Mouse (Mus musculus) limb, embryonic 12.5 days (tissue): ENCODE data around the gene Cs. TPM values are rescaled to one million over a fixed set of nuclear protein-coding genes. Genes with fewer than 3 reads are reported as not detected.
A peak's percentile ranks its signal among the peaks of the same experiment; 100 is the strongest.

ENCODE experiments used
- ATAC-seq: fragments of 200-750 bp; cut with Nextera tagmentation; 2 replicates; pipeline ENCODE4 v1.8.0; 2017; ENCODE audit warnings: low read depth, moderate TSS enrichment; ENCODE audit not compliant: insufficient number of reproducible peaks, insufficient read depth, low FRiP score, low TSS enrichment
- H3K27ac ChIP-seq: fragments of 300-500 bp; sonication (generic); 2 replicates; pipeline ENCODE4 v1.5.1; 2016; ENCODE audit warnings: mild to moderate bottlenecking, moderate library complexity
- H3K27me3 ChIP-seq: fragments of 300-500 bp; sonication (generic); 2 replicates; pipeline ENCODE4 v1.6.1; 2016; ENCODE audit warnings: mild to moderate bottlenecking, moderate library complexity
- H3K36me3 ChIP-seq: fragments of 300-500 bp; sonication (generic); 2 replicates; pipeline ENCODE4 v1.6.1; 2016; ENCODE audit warnings: mild to moderate bottlenecking, moderate library complexity
- H3K4me1 ChIP-seq: fragments of 300-500 bp; sonication (generic); replicated peaks from 2 replicates; pipeline ENCODE4 v1.6.1; 2016
- H3K4me2 ChIP-seq: fragments of 300-500 bp; sonication (generic); 2 replicates; pipeline ENCODE4 v1.6.1; 2016; ENCODE audit warnings: mild to moderate bottlenecking, moderate library complexity
- H3K4me3 ChIP-seq: fragments of 300-500 bp; sonication (generic); replicated peaks from 2 replicates; pipeline ENCODE4 v1.5.1; 2016; ENCODE audit warnings: mild to moderate bottlenecking
- H3K9ac ChIP-seq: fragments of 300-500 bp; sonication (generic); replicated peaks from 2 replicates; pipeline ENCODE4 v1.6.1; 2016; ENCODE audit warnings: mild to moderate bottlenecking, moderate library complexity
- H3K9me3 ChIP-seq: fragments of 300-500 bp; sonication (generic); 2 replicates; pipeline ENCODE4 v1.6.1; 2016; ENCODE audit warnings: mild to moderate bottlenecking, moderate library complexity
- WGBS: fragments of 180-500 bp; shearing (Covaris S2); methylation state at CpG from one replicate; pipeline ENCODE4 v1.1.7; 2016; 5-methylcytosine and 5-hydroxymethylcytosine counted together
- polyA plus RNA-seq: library from polyadenylated mRNA; unstranded; fragments of >200 nt; fragmentation: Nextera tagmentation; extraction: Ambion mirVana; gene quantifications from 2 replicates; pipeline ENCODE4 v1.2.1, GENCODE M21; 2016

Gene Cs
- polyA plus RNA-seq, 1 experiment from 2014 or later: 178 TPM

DNA sequence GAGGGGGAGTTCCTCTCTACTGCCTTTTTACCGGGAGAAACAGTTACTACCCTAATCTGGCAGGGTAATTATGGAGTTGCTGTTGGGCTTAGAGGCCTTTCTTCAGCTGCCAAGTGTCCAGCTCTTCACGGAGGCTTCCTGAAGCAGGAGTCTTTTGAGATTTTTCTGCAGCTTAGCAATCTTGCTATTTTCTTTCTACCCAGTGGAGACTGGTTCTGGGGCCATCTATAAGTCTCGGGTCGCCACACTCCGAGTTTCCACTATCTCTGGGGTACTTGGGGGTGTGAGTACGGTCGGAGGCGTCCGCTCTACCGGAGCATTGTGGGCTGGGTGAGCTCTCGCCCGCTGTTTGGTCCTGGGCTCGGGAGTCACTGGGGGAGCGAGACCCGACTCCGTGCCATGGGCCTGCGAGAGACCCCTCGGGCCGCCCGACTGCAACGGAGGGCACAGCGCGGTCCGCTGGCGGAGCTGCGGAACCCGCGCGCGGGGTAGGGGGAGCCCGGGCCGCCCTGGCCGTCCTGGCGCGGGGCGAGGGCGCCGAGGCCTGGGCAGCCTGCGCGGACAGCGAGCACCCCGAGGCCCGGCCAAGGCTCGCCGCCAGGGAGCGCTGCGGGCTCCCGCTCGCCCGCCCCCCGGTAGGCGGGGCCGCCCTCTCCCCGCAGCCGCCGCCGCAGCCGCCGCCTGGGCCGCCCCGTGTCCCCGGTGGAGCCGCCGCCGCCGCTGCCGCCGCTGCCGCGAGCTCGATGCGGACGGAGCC lies 39.1 kb downstream of the Cs start, which contains the start of gene Ankrd52:
TSS of gene Ankrd52 (plus strand) at position 661 of the 757 bp plus-strand sequence.
- under 1% methylated on average over 51 of the region's 73 CpGs for WGBS
- peak; percentile 90 for ATAC-seq

GRCm38 (mm10) chr10:128377222-128377939 lies 39.8 kb downstream of the Cs start:
- H3K4me2 ChIP-seq: peak overlapping the region; percentile 77
- ATAC-seq: peak; percentile 40
- peak overlapping the region; percentile 99 for H3K9ac ChIP-seq
- H3K27me3 ChIP-seq: no peaks in the 10 kb centered on the region
- WGBS: under 1% methylated on average over 29 of the region's 47 CpGs
- H3K9me3 ChIP-seq: no peaks in the 10 kb centered on the region
- peak overlapping the region; percentile 97 for H3K27ac ChIP-seq
- H3K4me3 ChIP-seq: peak overlapping the region; percentile 100
- peaks cover 44% of the 10 kb centered on the region for H3K36me3 ChIP-seq
- H3K4me1 ChIP-seq: peaks cover 25% of the 10 kb centered on the region

More for the DNA sequence above, 39.1 kb downstream of the Cs start, which contains the start of gene Ankrd52:
- Histone ChIP-seq H3K27ac (peak within 1 kb of the TSS; percentile 97), H3K4me2 (peak within 1 kb of the TSS; percentile 77), H3K9ac (peak within 1 kb of the TSS; percentile 99), H3K4me1 (peaks cover 25% of the 10 kb centered on the region), H3K4me3 (peak within 1 kb of the TSS; percentile 100), H3K36me3 (peaks cover 37% of the 10 kb centered on the region), H3K27me3 (no peaks in the 10 kb centered on the region), H3K9me3 (no peaks in the 10 kb centered on the region)

- Histone ChIP-seq H3K4me2 (peak overlapping the region; percentile 77), H3K9me3 (no peaks in the 10 kb centered on the region), H3K4me3 (peak overlapping the region; percentile 100), H3K9ac (peak overlapping the region; percentile 99), H3K4me1 (peaks cover 25% of the 10 kb centered on the region), H3K27me3 (no peaks in the 10 kb centered on the region), H3K36me3 (peaks cover 50% of the 10 kb centered on the region), H3K27ac (peak overlapping the region; percentile 97)
- ATAC-seq: no peak
- WGBS: 58% methylated on average over 14 of the region's 14 CpGs
Observed at GRCm38 (mm10) chr10:128377940-128378448, 40.5 kb downstream of the Cs start.

DNA sequence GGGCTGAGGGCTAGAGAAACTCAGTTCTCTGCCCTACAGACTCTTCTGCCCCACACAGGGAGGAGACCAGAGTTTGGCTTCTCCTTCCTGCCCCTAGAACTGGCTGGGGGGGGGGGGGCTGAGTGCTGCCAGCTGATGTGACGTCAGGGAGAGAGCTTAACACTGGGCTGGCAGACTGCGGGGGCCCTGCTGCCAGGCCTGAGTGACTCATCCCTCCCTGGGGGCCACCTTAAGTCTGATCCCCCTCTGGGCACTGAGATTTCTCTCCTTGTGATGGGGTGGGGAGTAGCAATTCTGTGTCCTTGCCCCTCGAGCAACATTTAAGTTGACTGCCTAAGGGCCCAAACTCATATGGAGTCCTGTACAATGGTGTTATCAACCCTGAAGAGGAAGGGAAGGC lies 40.9 kb downstream of the Cs start:
- peak overlapping the region; percentile 100 for H3K4me3 ChIP-seq
- H3K4me1 ChIP-seq: peaks cover 25% of the 10 kb centered on the region
- H3K4me2 ChIP-seq: peak overlapping the region; percentile 77
- peaks cover 55% of the 10 kb centered on the region for H3K36me3 ChIP-seq
- ATAC-seq: no peak
- H3K27ac ChIP-seq: no peak overlapping the region
- no peaks in the 10 kb centered on the region for H3K27me3 ChIP-seq
- 80% methylated on average over 3 of the region's 3 CpGs for WGBS
- peak overlapping the region; percentile 99 for H3K9ac ChIP-seq
- no peaks in the 10 kb centered on the region for H3K9me3 ChIP-seq

DNA sequence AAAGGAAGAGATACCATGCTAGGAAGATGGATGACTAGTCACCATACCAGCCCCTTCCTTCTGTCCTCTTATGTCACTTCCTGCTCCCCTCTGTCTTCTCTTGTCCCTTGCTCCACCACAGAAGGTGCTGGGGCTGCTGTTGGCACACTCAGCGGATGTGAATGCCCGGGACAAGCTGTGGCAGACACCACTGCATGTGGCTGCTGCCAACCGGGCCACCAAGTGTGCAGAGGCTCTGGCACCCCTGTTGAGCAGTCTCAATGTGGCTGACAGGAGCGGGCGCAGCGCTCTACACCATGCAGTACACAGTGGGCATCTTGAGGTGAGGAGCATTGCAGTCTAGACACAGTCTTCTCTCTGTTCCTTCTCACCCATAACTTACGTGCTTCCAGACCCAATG lies 41.7 kb downstream of the Cs start:
- H3K27me3 ChIP-seq: no peaks in the 10 kb centered on the region
- 94% methylated on average over 7 of the region's 7 CpGs for WGBS
- H3K27ac ChIP-seq: no peak overlapping the region
- no peaks in the 10 kb centered on the region for H3K9me3 ChIP-seq
- no peak overlapping the region for H3K4me2 ChIP-seq
- peaks cover 25% of the 10 kb centered on the region for H3K4me1 ChIP-seq
- H3K4me3 ChIP-seq: no peak overlapping the region
- no peak for ATAC-seq
- H3K9ac ChIP-seq: no peak overlapping the region; the same call in 1 of the 2 replicates
- H3K36me3 ChIP-seq: peaks cover 63% of the 10 kb centered on the region

- no peak for ATAC-seq
- Histone ChIP-seq H3K9ac (no peak overlapping the region), H3K9me3 (no peaks in the 10 kb centered on the region), H3K4me3 (no peak overlapping the region), H3K27me3 (no peaks in the 10 kb centered on the region), H3K27ac (no peak overlapping the region), H3K4me1 (peaks cover 25% of the 10 kb centered on the region), H3K4me2 (no peak overlapping the region), H3K36me3 (peaks cover 76% of the 10 kb centered on the region)
- 93% methylated on average over 5 of the region's 5 CpGs for WGBS
Observed at GRCm38 (mm10) chr10:128380565-128380964, 43.0 kb downstream of the Cs start.

DNA sequence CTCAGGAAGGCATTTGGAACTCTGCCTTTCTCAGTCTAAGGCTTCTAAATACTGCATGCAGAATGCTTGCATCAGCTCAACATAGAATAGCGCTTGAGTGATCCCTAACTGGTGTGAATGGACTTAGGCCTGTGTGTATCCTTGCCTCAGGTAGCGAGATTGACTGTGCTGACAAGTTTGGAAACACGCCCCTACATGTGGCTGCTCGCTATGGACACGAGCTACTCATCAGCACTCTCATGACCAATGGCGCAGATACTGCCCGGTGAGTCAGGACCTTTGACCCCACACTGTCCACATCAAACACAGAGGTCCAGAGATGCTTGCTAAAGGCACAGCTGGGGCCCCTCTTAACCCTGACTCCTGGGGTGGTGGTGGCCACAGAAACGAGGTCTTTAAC lies 44.9 kb downstream of the Cs start:
- no peak for ATAC-seq
- 81% methylated on average over 8 of the region's 8 CpGs for WGBS

DNA sequence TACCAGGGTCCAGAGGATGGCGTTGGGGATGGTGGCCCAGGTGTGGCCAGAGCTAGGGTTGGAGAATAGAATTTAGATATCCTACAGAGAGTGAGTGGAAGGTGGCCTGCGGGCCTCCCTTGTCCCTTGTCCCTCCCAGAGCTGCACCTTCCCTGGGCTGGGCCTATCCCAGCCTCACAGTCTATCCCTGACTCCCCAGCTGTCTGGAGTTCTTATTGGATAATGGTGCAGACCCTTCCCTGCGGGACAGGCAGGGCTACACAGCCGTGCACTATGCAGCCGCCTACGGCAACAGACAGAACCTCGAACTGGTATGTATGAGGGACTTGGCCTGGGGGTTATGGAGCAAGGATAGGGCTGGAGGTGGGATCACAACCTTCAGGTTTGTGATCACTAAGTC lies 48.4 kb downstream of the Cs start:
- 0 out of 2 replicates have a peak, but pooled peaks have one; percentile 53 for ATAC-seq
- Histone ChIP-seq H3K9me3 (no peaks in the 10 kb centered on the region), H3K27ac (no peak overlapping the region), H3K4me2 (no peak overlapping the region), H3K9ac (no peak overlapping the region), H3K4me1 (no peaks in the 10 kb centered on the region), H3K36me3 (peaks cover 99% of the 10 kb centered on the region), H3K4me3 (no peak overlapping the region), H3K27me3 (no peaks in the 10 kb centered on the region)
- WGBS: 89% methylated on average over 7 of the region's 7 CpGs

More for the DNA sequence above, 44.9 kb downstream of the Cs start:
- no peaks in the 10 kb centered on the region for H3K9me3 ChIP-seq
- H3K4me3 ChIP-seq: no peak overlapping the region
- H3K27ac ChIP-seq: no peak overlapping the region
- H3K4me1 ChIP-seq: peaks cover 17% of the 10 kb centered on the region
- no peak overlapping the region for H3K4me2 ChIP-seq
- H3K27me3 ChIP-seq: no peaks in the 10 kb centered on the region
- no peak overlapping the region for H3K9ac ChIP-seq
- peaks cover 95% of the 10 kb centered on the region for H3K36me3 ChIP-seq

GRCm38 (mm10) chr10:128388941-128389340 lies 51.4 kb downstream of the Cs start:
- Histone ChIP-seq H3K27ac (no peak overlapping the region), H3K9me3 (no peaks in the 10 kb centered on the region), H3K4me2 (no peak overlapping the region), H3K9ac (no peak overlapping the region), H3K4me1 (no peaks in the 10 kb centered on the region), H3K4me3 (no peak overlapping the region), H3K36me3 (peaks cover 100% of the 10 kb centered on the region), H3K27me3 (no peaks in the 10 kb centered on the region)
- 94% methylated on average over 14 of the region's 14 CpGs for WGBS
- no peak for ATAC-seq

DNA sequence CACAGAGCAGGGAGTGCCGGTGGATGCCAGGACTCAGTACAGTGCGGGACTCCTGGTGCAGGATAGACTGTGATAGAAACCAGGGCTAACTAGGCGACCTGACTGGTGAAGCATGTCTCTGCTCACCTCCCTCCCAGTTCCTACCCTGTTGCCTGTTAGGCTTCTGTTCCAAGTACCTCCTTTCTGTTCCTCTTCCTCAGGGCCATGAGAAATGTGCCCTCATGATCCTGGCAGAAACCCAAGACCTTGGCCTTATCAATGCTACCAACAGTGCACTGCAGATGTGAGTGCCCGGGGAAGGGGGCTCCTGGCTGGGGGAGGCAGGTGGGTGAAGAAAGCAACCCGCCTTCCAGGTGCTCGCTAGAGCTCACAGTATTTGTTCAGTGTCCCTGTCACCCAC lies 52.0 kb downstream of the Cs start:
- Histone ChIP-seq H3K4me3 (no peak overlapping the region), H3K27me3 (no peaks in the 10 kb centered on the region), H3K27ac (no peak overlapping the region), H3K4me2 (no peak overlapping the region), H3K9ac (no peak overlapping the region), H3K36me3 (peaks cover 100% of the 10 kb centered on the region), H3K9me3 (no peaks in the 10 kb centered on the region), H3K4me1 (no peaks in the 10 kb centered on the region)
- 84% methylated on average over 6 of the region's 6 CpGs for WGBS
- ATAC-seq: no peak

DNA sequence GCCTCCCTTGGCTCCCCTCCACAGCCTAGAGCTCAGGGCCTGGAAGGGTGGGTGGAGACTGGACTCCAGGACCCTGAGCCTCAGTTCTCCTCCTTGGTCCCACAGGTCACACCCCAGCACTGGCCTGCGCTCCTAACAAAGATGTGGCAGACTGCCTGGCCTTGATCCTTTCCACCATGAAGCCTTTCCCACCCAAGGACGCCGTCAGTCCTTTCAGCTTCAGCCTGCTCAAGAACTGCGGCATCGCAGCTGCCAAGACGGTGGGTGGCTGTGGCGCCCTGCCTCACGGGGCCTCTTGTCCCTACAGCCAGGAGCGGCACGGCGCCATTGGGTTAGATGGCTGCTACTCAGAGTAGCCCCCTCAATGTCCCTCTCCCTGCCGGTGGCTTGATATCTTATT lies 52.8 kb downstream of the Cs start:
- no peak overlapping the region for H3K4me3 ChIP-seq
- H3K4me1 ChIP-seq: no peaks in the 10 kb centered on the region
- ATAC-seq: no peak
- H3K4me2 ChIP-seq: no peak overlapping the region
- H3K27me3 ChIP-seq: no peaks in the 10 kb centered on the region
- peaks cover 100% of the 10 kb centered on the region for H3K36me3 ChIP-seq
- H3K9me3 ChIP-seq: no peaks in the 10 kb centered on the region
- WGBS: 92% methylated on average over 12 of the region's 12 CpGs
- no peak overlapping the region; the same call in 1 of the 2 replicates for H3K9ac ChIP-seq
- no peak overlapping the region for H3K27ac ChIP-seq
